Mouse (Mus musculus): ENCODE results near the gene Serpinb9c.
"Not testable (repeated sequence)": the region's sequence is repeated elsewhere in the genome, so short reads cannot be mapped to it uniquely, and the experiment has no call there.

Serpinb9c gene

GRCm38 (mm10) chr13:33159642-33160041, at the start of gene Serpinb9c:
Serpinb9c (minus strand) TSS chr13:33159742.
- DNase-seq (ENCODE audit: low spot score): no peak

- no peak for DNase-seq (ENCODE audit: low spot score)
Observed at GRCm38 (mm10) chr13:33199740-33200139, 40.2 kb upstream of the Serpinb9c start.

- DNase-seq (ENCODE audit: low spot score): no peak
Observed at GRCm38 (mm10) chr13:33192659-33193058, 33.1 kb upstream of the Serpinb9c start, which contains the start of gene Serpinb9d. Serpinb9d (plus strand) TSS chr13:33192959.

DNA sequence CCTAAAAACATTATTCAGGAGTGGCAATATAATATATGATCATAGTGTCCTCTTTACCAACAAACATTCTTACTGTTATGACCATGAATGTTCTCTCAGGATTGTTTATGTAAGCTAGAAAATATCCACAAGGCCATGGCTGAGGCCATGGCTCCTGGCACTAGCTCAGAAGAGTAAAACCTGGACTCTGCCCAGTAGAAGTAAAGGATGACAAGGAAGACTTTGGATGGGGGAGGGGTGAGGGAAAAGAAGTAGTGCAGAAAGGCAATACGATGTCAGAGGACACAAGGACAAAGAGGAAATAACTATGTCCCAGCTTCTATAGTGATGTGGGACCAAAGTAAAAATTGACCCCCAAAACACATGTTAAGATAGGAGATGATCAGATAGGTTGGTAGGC, 30.9 kb upstream of the Serpinb9c start:
- not testable (repeated sequence) for DNase-seq (ENCODE audit: low spot score)

- no peak for DNase-seq (ENCODE audit: low spot score)
Observed at GRCm38 (mm10) chr13:33141435-33141834, 18.1 kb downstream of the Serpinb9c start.

- no peak for DNase-seq (ENCODE audit: low spot score)
Observed at GRCm38 (mm10) chr13:33137717-33138116, 21.8 kb downstream of the Serpinb9c start.

DNA sequence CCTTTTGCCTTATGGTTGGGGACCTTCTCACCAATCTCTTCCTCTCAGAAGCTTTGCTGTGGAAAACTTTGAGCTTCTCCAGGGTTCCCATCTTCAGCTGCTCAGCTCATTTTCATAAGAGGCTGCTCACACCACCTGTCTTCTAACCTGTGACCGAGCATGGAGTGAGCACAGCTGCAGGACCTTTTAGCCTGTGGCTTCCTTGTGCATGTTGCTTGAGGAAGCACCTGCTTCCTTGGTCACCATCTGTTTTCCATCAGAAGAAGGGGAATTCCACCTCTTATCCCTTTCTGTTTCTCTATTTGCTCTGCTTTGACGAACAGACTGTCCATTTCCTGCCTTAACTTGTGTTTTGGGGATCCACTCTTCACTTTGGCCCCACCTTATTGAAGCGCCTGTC, 46.5 kb downstream of the Serpinb9c start:
- no peak for DNase-seq (ENCODE audit: low spot score)

DNA sequence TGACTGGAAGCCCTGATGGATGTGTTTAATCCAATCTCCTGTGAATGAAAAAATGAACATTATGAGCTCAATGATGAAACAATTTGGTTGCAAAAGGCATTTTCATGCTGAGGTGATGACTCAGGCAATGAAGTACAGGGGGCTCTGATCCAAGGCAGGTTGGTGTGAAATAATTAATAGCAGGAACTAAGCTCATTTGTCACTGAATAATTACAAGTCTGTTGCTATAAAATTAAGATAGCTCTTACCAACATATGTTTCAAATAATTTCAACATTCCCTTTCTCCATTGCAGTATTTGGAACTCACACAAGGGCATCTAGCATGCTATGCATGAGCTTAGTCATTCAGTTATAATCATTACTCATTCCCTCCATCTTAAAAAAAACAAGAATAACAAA, 53.9 kb downstream of the Serpinb9c start:
- DNase-seq (ENCODE audit: low spot score): no peak
